Mouse (Mus musculus) cerebellum, adult 2 months (tissue): ENCODE data around the gene Plb1.

Experiments used
- CTCF ChIP-seq: fragments of 200-500 bp; IDR thresholded peaks from 2 replicates; pipeline ENCODE4 v1.5.1; 2011; ENCODE audit warnings: low read depth, mild to moderate bottlenecking, control low read depth, low read length, moderate library complexity, borderline replicate concordance; ENCODE audit not compliant: insufficient read depth
- POLR2A ChIP-seq: fragments of 200-500 bp; IDR thresholded peaks from 2 replicates; pipeline ENCODE4 v1.6.1; 2011; ENCODE audit warnings: low read length, control low read depth, borderline replicate concordance; ENCODE audit not compliant: insufficient read depth

DNA sequence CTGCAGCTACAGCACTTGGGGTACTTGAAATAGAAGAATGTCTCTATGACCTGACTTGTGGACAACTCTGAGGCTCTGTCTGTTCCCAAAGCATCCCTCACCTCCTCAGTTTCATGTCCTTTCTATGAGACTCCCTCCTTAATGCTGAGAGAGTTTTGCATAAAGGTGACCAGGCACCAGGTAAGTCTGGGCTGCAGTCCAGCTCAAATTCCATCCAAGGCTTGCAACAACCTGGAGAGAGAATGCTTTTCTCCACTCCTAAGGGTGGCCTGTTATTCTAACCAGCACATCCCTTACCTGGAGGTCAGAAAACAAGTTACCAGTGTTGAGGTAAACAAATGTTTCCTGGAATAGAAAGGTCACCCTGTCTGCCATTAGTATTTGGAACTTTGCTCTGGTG, 159.8 kb downstream of the Plb1 start:
- no peak for TF ChIP-seq CTCF
- TF ChIP-seq POLR2A, result no peak
